Mouse (Mus musculus) ES-Bruce4 (cell line): ENCODE results near the gene Sfn.
A peak's percentile ranks its signal among the peaks of the same experiment; 100 is the strongest.

Experiments used
- CTCF ChIP-seq: IDR thresholded peaks from one replicate; pipeline ENCODE4 v1.8.1; 2011; ENCODE audit warnings: low read depth, low read length
- EP300 ChIP-seq: IDR thresholded peaks from 2 replicates; pipeline ENCODE4 v1.6.1; 2011; ENCODE audit warnings: low read depth, low read length; ENCODE audit not compliant: insufficient read depth
- POLR2A ChIP-seq: IDR thresholded peaks from one replicate; pipeline ENCODE4 v1.8.1; 2011; ENCODE audit warnings: low read length; ENCODE audit not compliant: insufficient read depth

- TF ChIP-seq CTCF (no peak), POLR2A (no peak), EP300 (peak; percentile 84)
Measured at GRCm38 (mm10) chr4:133604856-133605255, 2.9 kb upstream of the Sfn start.
